Mouse (Mus musculus): ENCODE data around the gene Ewsr1. TPM values are rescaled to one million over a fixed set of nuclear protein-coding genes. Genes with fewer than 3 reads are reported as not detected.

Gene Ewsr1
- total RNA-seq, 2 experiments from 2014 or later = 288 to 295 TPM

- intact Hi-C loops (cut with DNase I) = no loop called here
- peak; percentile 94 to 95 for DNase-seq (ENCODE audit: low spot score in 2 of 2)
Measured at GRCm38 (mm10) chr11:5061413-5062139, 37.5 kb downstream of the Ewsr1 start.

- no peak for DNase-seq (ENCODE audit: low spot score in 2 of 2)
- intact Hi-C loops (cut with DNase I) = no loop called here
Measured at GRCm38 (mm10) chr11:5060756-5061412, 38.2 kb downstream of the Ewsr1 start.

- peak; percentile 66 to 84 for DNase-seq (ENCODE audit: low spot score in 2 of 2)
- intact Hi-C loops (cut with DNase I) = no loop called here
Measured at GRCm38 (mm10) chr11:5059704-5060156, 39.3 kb downstream of the Ewsr1 start.

GRCm38 (mm10) chr11:5059230-5059629 lies 39.8 kb downstream of the Ewsr1 start:
- DNase-seq (ENCODE audit: low spot score in 2 of 2) = no peak
- intact Hi-C loops (cut with DNase I) = no loop called here

- no peak for DNase-seq (ENCODE audit: low spot score in 2 of 2)
- intact Hi-C loops (cut with DNase I) = no loop called here
Measured at GRCm38 (mm10) chr11:5058783-5059182, 40.3 kb downstream of the Ewsr1 start.

- intact Hi-C loops (cut with DNase I) = no loop called here
Measured at GRCm38 (mm10) chr11:5057856-5058641, 41.0 kb downstream of the Ewsr1 start, which contains the start of gene Rasl10a. Gene Rasl10a, plus strand, starts transcription at chr11:5058128.

GRCm38 (mm10) chr11:5057541-5057855 lies 41.6 kb downstream of the Ewsr1 start:
- no peak for DNase-seq (ENCODE audit: low spot score in 2 of 2)
- intact Hi-C loops (cut with DNase I) = no loop called here

More at GRCm38 (mm10) chr11:5057856-5058641, 41.0 kb downstream of the Ewsr1 start, which contains the start of gene Rasl10a:
- peak in 1 of 2 experiments; percentile 45 for DNase-seq (ENCODE audit: low spot score in 2 of 2)

GRCm38 (mm10) chr11:5057064-5057463 lies 42.0 kb downstream of the Ewsr1 start:
- intact Hi-C loops (cut with DNase I) = no loop called here
- peak in 1 of 2 experiments; percentile 37 for DNase-seq (ENCODE audit: low spot score in 2 of 2)

- intact Hi-C loops (cut with DNase I) = no loop called here
- DNase-seq (ENCODE audit: low spot score in 2 of 2) = peak in 1 of 2 experiments; percentile 46
Measured at GRCm38 (mm10) chr11:5055945-5056938, 42.8 kb downstream of the Ewsr1 start.

GRCm38 (mm10) chr11:5054874-5055273 lies 44.2 kb downstream of the Ewsr1 start:
- intact Hi-C loops (cut with DNase I) = no loop called here

GRCm38 (mm10) chr11:5054151-5054550 lies 44.9 kb downstream of the Ewsr1 start:
- DNase-seq (ENCODE audit: low spot score in 2 of 2) = no peak
- intact Hi-C loops (cut with DNase I) = no loop called here

More at GRCm38 (mm10) chr11:5054874-5055273, 44.2 kb downstream of the Ewsr1 start:
- DNase-seq (ENCODE audit: low spot score in 2 of 2) = peak in 1 of 2 experiments; percentile 52

- intact Hi-C loops (cut with DNase I) = no loop called here
- DNase-seq (ENCODE audit: low spot score in 2 of 2) = peak; percentile 61 to 86
Measured at GRCm38 (mm10) chr11:5052200-5052854, 46.7 kb downstream of the Ewsr1 start.

GRCm38 (mm10) chr11:5051629-5052028 lies 47.4 kb downstream of the Ewsr1 start:
- no peak for DNase-seq (ENCODE audit: low spot score in 2 of 2)

GRCm38 (mm10) chr11:5046321-5046926 lies 52.6 kb downstream of the Ewsr1 start:
- intact Hi-C loops (cut with DNase I) = no loop called here
- DNase-seq (ENCODE audit: low spot score in 2 of 2) = peak; percentile 57 to 62

More at GRCm38 (mm10) chr11:5051629-5052028, 47.4 kb downstream of the Ewsr1 start:
- intact Hi-C loops (cut with DNase I) = no loop called here

- intact Hi-C loops (cut with DNase I) = no loop called here
- no peak for DNase-seq (ENCODE audit: low spot score in 2 of 2)
Measured at GRCm38 (mm10) chr11:5042645-5043381, 56.3 kb downstream of the Ewsr1 start.

GRCm38 (mm10) chr11:5041144-5041780 lies 57.8 kb downstream of the Ewsr1 start:
- DNase-seq (ENCODE audit: low spot score in 2 of 2) = peak; percentile 65 to 90
- intact Hi-C loops (cut with DNase I) = no loop called here

- no peak for DNase-seq (ENCODE audit: low spot score in 2 of 2)
- intact Hi-C loops (cut with DNase I) = no loop called here
Measured at GRCm38 (mm10) chr11:5040585-5040984, 58.5 kb downstream of the Ewsr1 start.
